Mouse (Mus musculus) neural tube, embryonic 15.5 days (tissue): ENCODE measurements at regions not wholly inside any gene's neighbourhood (a gene's known extent, or its start where the extent isn't known, plus 50 kb on each side); places are given as distances from the start of the nearest gene placed in this dataset.
A peak's percentile ranks its signal among the peaks of the same experiment; 100 is the strongest.

Experiments used
- ATAC-seq: fragments of 200-750 bp; cut with Nextera tagmentation; 2 replicates; pipeline ENCODE4 v1.8.0; 2017; ENCODE audit warnings: mild to moderate bottlenecking, moderate TSS enrichment, moderate library complexity; ENCODE audit not compliant: low FRiP score
- H3K27ac ChIP-seq: fragments of 300-500 bp; sonication (generic); replicated peaks from 2 replicates; pipeline ENCODE4 v1.5.1; 2015; ENCODE audit warnings: mild to moderate bottlenecking, inconsistent platforms
- H3K27me3 ChIP-seq: fragments of 300-500 bp; sonication (generic); replicated peaks from 2 replicates; pipeline ENCODE4 v1.6.1; 2015; ENCODE audit warnings: inconsistent platforms
- H3K36me3 ChIP-seq: fragments of 300-500 bp; sonication (generic); 2 replicates; pipeline ENCODE4 v1.6.1; 2015; ENCODE audit warnings: inconsistent platforms
- H3K4me1 ChIP-seq: fragments of 300-500 bp; sonication (generic); 2 replicates; pipeline ENCODE4 v1.6.1; 2015; ENCODE audit warnings: inconsistent platforms
- H3K4me2 ChIP-seq: fragments of 300-500 bp; sonication (generic); 2 replicates; pipeline ENCODE4 v1.6.1; 2015; ENCODE audit warnings: inconsistent platforms, mild to moderate bottlenecking, moderate library complexity
- H3K4me3 ChIP-seq: fragments of 300-500 bp; sonication (generic); replicated peaks from 2 replicates; pipeline ENCODE4 v1.5.1; 2015; ENCODE audit warnings: mild to moderate bottlenecking, inconsistent platforms
- H3K9ac ChIP-seq: fragments of 300-500 bp; sonication (generic); replicated peaks from 2 replicates; pipeline ENCODE4 v1.6.1; 2015; ENCODE audit warnings: mild to moderate bottlenecking, inconsistent platforms
- H3K9me3 ChIP-seq: fragments of 300-500 bp; sonication (generic); replicated peaks from 2 replicates; pipeline ENCODE4 v1.6.1; 2016; ENCODE audit warnings: inconsistent platforms
- WGBS: fragments of 180-500 bp; shearing (Covaris S2); methylation state at CpG from one replicate; pipeline ENCODE4 v1.1.7; 2015; ENCODE audit warnings: mixed read lengths; 5-methylcytosine and 5-hydroxymethylcytosine counted together

DNA sequence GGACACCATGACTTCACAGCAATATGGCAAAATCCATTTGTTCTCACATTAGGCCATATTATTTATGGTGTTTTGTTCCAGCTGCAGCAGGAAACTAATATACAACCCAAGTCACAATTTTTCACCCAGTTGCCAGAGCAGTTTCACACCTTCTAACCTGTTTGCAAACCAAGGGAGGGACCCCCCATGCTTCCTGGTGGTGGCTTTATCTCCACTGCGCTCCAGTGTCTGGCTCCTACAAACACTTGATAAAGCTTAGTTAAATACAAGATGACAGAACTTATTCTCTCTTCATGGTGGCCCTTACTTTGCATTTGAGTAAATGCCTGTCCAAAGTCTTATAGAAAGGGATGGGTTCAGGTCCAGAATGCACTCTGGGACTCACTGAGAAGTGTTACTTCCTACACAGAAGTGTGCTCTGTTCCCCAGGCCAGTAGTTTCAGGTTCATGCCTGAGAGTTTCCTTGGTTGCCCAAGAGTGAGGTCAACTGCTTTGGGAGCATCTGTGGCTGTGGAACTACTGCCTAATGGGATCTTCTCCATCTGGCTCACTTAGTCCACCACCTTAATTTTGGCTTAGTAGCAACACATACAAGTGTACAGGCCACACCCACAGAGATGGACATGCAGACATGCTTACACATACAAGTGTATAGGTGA lies 186.9 kb downstream of the Rnf152 start:
- Histone ChIP-seq H3K9me3 (no peaks in the 10 kb centered on the region), H3K36me3 (no peaks in the 10 kb centered on the region), H3K27ac (no peak overlapping the region), H3K4me3 (no peak overlapping the region), H3K9ac (no peak overlapping the region), H3K27me3 (no peaks in the 10 kb centered on the region), H3K4me2 (no peak overlapping the region), H3K4me1 (no peaks in the 10 kb centered on the region)
- 95% methylated on average over 1 of the region's 1 CpGs for WGBS
- ATAC-seq, result no peak

- Histone ChIP-seq H3K27ac (no peak overlapping the region), H3K9me3 (no peaks in the 10 kb centered on the region), H3K4me1 (no peaks in the 10 kb centered on the region), H3K27me3 (no peaks in the 10 kb centered on the region), H3K4me2 (no peak overlapping the region), H3K36me3 (no peaks in the 10 kb centered on the region), H3K9ac (no peak overlapping the region), H3K4me3 (no peak overlapping the region)
- no peak for ATAC-seq
- 92% methylated on average over 1 of the region's 1 CpGs for WGBS
Observed at GRCm38 (mm10) chr1:105168808-105169207, 187.7 kb downstream of the Rnf152 start.

- no peak overlapping the region for H3K9ac ChIP-seq
- no peaks in the 10 kb centered on the region for H3K27me3 ChIP-seq
- ATAC-seq, result no peak
- H3K4me3 ChIP-seq, result no peak overlapping the region
- no peaks in the 10 kb centered on the region for H3K9me3 ChIP-seq
- no peak overlapping the region for H3K27ac ChIP-seq
- H3K4me1 ChIP-seq, result no peaks in the 10 kb centered on the region
- WGBS, result 77% methylated on average over 2 of the region's 2 CpGs
- H3K36me3 ChIP-seq, result no peaks in the 10 kb centered on the region
- no peak overlapping the region for H3K4me2 ChIP-seq
Observed at GRCm38 (mm10) chr1:105157459-105158124, 198.9 kb downstream of the Rnf152 start.

DNA sequence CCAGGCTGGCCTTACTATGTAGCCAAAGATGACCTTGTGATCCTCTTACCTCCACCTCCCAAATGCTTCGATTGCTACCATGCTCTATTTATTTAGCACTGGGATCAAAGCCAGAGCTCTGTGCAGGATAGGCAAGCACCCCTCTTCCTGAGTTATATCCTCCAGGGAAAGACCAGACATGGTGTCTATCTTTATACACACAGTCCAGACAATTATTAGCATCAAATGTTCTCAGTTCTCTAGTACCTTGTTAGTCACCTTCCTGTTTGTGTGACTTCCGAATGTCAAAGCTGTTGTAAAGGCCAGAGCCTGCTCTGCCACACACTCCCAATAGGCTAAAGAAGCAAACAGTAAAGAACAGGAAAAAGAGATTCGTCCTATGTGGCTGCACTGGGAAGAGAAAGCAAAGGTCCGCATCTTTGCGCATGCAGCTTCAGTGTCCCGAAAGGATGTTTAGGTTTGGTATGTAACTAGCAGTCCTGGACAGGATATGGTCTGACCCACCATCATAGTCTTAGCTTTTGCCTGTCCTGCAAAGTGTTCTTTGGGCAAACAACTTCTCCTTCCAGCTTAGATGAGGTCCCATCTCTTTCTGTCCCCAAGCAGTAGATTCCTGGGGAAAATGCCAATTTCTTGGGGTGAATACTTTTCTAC lies 204.2 kb downstream of the Rnf152 start:
- H3K4me3 ChIP-seq, result no peak overlapping the region
- no peaks in the 10 kb centered on the region for H3K4me1 ChIP-seq
- H3K4me2 ChIP-seq, result no peak overlapping the region
- no peak overlapping the region for H3K27ac ChIP-seq
- WGBS, result 87% methylated on average over 6 of the region's 6 CpGs
- no peaks in the 10 kb centered on the region for H3K36me3 ChIP-seq
- H3K9ac ChIP-seq, result no peak overlapping the region
- no peaks in the 10 kb centered on the region for H3K27me3 ChIP-seq
- ATAC-seq, result no peak
- H3K9me3 ChIP-seq, result no peaks in the 10 kb centered on the region

GRCm38 (mm10) chr1:105151466-105151846 lies 205.1 kb downstream of the Rnf152 start:
- Histone ChIP-seq H3K4me2 (no peak overlapping the region), H3K4me3 (no peak overlapping the region), H3K4me1 (no peaks in the 10 kb centered on the region), H3K27me3 (no peaks in the 10 kb centered on the region), H3K9ac (no peak overlapping the region), H3K9me3 (no peaks in the 10 kb centered on the region), H3K36me3 (no peaks in the 10 kb centered on the region), H3K27ac (no peak overlapping the region)
- ATAC-seq, result no peak
- 36% methylated on average over 1 of the region's 1 CpGs for WGBS

- H3K4me2 ChIP-seq, result no peak overlapping the region
- H3K9me3 ChIP-seq, result no peaks in the 10 kb centered on the region
- WGBS, result 70% methylated on average over 12 of the region's 12 CpGs
- no peak overlapping the region for H3K4me3 ChIP-seq
- no peak overlapping the region for H3K9ac ChIP-seq
- no peaks in the 10 kb centered on the region for H3K27me3 ChIP-seq
- H3K4me1 ChIP-seq, result no peaks in the 10 kb centered on the region
- H3K36me3 ChIP-seq, result no peaks in the 10 kb centered on the region
- ATAC-seq, result peak; percentile 57; the same call in 1 of the 2 replicates
- H3K27ac ChIP-seq, result no peak overlapping the region
Observed at GRCm38 (mm10) chr1:105150624-105151465, 205.7 kb downstream of the Rnf152 start.

- no peaks in the 10 kb centered on the region for H3K27me3 ChIP-seq
- no peaks in the 10 kb centered on the region for H3K4me1 ChIP-seq
- WGBS, result 92% methylated on average over 2 of the region's 2 CpGs
- H3K9ac ChIP-seq, result no peak overlapping the region
- ATAC-seq, result no peak
- H3K9me3 ChIP-seq, result no peaks in the 10 kb centered on the region
- H3K36me3 ChIP-seq, result no peaks in the 10 kb centered on the region
- H3K4me3 ChIP-seq, result no peak overlapping the region
- H3K27ac ChIP-seq, result no peak overlapping the region
- no peak overlapping the region for H3K4me2 ChIP-seq
Observed at GRCm38 (mm10) chr1:105148792-105149191, 207.7 kb downstream of the Rnf152 start.

GRCm38 (mm10) chr1:105148048-105148447 lies 208.5 kb downstream of the Rnf152 start:
- Histone ChIP-seq H3K4me3 (no peak overlapping the region), H3K9ac (no peak overlapping the region), H3K4me1 (no peaks in the 10 kb centered on the region), H3K27ac (no peak overlapping the region), H3K4me2 (no peak overlapping the region), H3K36me3 (no peaks in the 10 kb centered on the region), H3K9me3 (no peaks in the 10 kb centered on the region), H3K27me3 (no peaks in the 10 kb centered on the region)
- ATAC-seq, result no peak

DNA sequence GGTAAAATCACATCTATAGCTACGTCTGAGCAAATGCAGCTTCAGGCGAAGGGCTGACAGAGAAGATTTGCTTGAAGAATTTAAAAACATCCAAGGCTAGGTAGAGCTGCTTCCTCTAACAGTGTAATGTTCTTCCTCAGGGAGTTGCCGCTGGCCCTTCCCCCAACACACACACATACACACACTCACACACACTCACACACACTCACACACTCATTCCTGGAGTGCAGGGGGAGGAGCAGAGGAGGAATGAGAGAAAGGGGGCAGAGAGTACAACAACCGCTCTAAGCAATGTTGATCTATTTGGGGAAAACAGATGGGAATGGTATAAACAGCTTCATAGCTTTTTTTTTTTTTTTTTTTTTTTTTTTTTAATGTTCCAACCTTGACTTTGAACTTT lies 232.6 kb downstream of the Rnf152 start:
- no peaks in the 10 kb centered on the region for H3K36me3 ChIP-seq
- no peaks in the 10 kb centered on the region for H3K9me3 ChIP-seq
- H3K4me1 ChIP-seq, result no peaks in the 10 kb centered on the region
- WGBS, result 76% methylated on average over 4 of the region's 4 CpGs
- H3K27ac ChIP-seq, result no peak overlapping the region
- no peak overlapping the region for H3K4me2 ChIP-seq
- no peak for ATAC-seq
- no peaks in the 10 kb centered on the region for H3K27me3 ChIP-seq
- no peak overlapping the region for H3K9ac ChIP-seq
- no peak overlapping the region for H3K4me3 ChIP-seq

- Histone ChIP-seq H3K27me3 (no peaks in the 10 kb centered on the region), H3K4me3 (no peak overlapping the region), H3K9ac (no peak overlapping the region), H3K27ac (no peak overlapping the region), H3K4me1 (no peaks in the 10 kb centered on the region), H3K4me2 (no peak overlapping the region), H3K36me3 (no peaks in the 10 kb centered on the region), H3K9me3 (no peaks in the 10 kb centered on the region)
- no peak for ATAC-seq
- WGBS, result 92% methylated on average over 2 of the region's 2 CpGs
Observed at GRCm38 (mm10) chr1:105117888-105118287, 238.6 kb downstream of the Rnf152 start.

DNA sequence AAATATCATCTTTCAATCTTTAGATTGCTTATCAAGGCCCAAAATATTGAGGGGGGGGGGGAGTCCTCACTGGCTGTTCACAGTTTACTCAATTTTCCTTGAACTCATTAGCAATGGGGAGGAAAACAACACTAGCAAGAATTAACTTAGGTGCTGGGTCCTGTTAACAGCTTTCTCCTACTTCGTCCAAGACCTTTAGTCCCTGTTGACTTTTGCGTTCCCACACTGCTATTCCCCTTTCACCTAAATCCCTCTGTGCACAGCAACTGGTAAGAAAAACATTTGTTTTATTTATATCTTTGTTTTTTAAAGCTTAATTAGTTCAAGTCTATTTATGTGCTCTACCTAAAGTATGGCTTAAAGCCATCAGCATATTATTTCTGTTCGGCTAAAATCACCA lies 240.3 kb downstream of the Rnf152 start:
- no peaks in the 10 kb centered on the region for H3K9me3 ChIP-seq
- no peak overlapping the region for H3K4me3 ChIP-seq
- H3K4me2 ChIP-seq, result no peak overlapping the region
- 87% methylated on average over 3 of the region's 3 CpGs for WGBS
- H3K4me1 ChIP-seq, result peaks cover 3% of the 10 kb centered on the region; the same call in 1 of the 2 replicates
- no peaks in the 10 kb centered on the region for H3K36me3 ChIP-seq
- no peak overlapping the region for H3K9ac ChIP-seq
- H3K27me3 ChIP-seq, result no peaks in the 10 kb centered on the region
- no peak overlapping the region for H3K27ac ChIP-seq
- no peak for ATAC-seq
